ENCODE assay signal across 9 mouse cellular contexts in the genomic region with DNA sequence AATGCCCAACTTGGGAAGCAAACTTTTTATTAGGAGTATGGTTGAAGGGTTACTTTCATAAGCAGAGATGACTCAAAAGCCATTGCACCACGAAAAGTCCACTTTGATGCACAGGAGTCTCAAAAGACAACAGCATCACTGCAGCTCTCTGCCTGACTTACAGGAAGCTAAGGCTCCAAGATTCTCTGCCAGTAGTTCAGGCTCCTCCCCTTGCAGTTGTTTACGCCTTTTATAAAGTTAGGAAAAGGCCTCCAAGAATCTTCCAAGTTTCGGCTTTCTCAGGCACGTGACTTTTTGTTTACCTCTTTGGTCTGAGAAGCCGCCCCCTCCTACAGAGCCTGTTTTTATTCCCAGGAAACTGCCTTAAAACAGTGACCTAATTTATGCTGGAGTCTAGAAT. TPM values are rescaled to one million over a fixed set of nuclear protein-coding genes. Genes with fewer than 3 reads are reported as not detected.
DNase-seq lines count a peak whose midpoint lies in the region; TF ChIP-seq lines count a peak whose summit lies in the region.
"Had no signal": no experiment of that assay in that cellular context is flagged by ENCODE, and none has a peak within 500 bp of the region (broad histone marks: within the 10 kb centered on the region; RNA-seq: fewer than 3 reads in every experiment).

No protein-coding gene starts in this region.

- no peak overlapping the region for H3K4me3 ChIP-seq in layer of hippocampus, adult 2 months

- no peak for TF ChIP-seq CTCF in layer of hippocampus, adult 2 months (conservative IDR thresholded peaks at IDR 0.05)

- peak; percentile 7 for DNase-seq in adrenal gland, postnatal 14 days
- no peak for DNase-seq in adrenal gland, postnatal 25 days
- no peak for DNase-seq in layer of hippocampus, adult 2 months (ENCODE audit: low spot score in 2 of 2)
- no peak for DNase-seq in layer of hippocampus, adult 11-12 months (ENCODE audit: low spot score)
- DNase-seq in kidney, adult 9 months: peak; percentile 35
- DNase-seq in lung, postnatal 14 days: peak; percentile 8
- no peak for DNase-seq in retina, postnatal 1 day
- no peak for DNase-seq in layer of hippocampus, postnatal 10 days (ENCODE audit: low spot score in 2 of 2)

- peak overlapping the region; percentile 28; the same call in 1 of the 2 replicates for H3K27ac ChIP-seq in layer of hippocampus, adult 2 months
- H3K27ac ChIP-seq: hindbrain, embryonic 14.5 days had no signal

RNA-seq across cellular contexts. Expression of gene Atrx, which starts 5.1 kb away (rescaled TPM):
- total RNA-seq in adrenal gland, postnatal 14 days (2021): 115 and 125 TPM in 2 replicates
- 146 and 148 TPM in 2 replicates for total RNA-seq in adrenal gland, postnatal 25 days (2021)
- 100 to 1,000 TPM; 181 to 187 TPM for total RNA-seq in layer of hippocampus, adult 2 months (2021)
- total RNA-seq in layer of hippocampus, postnatal 10 days (2021): 100 to 1,000 TPM; 217 TPM

Comparison
In these comparisons a context has a peak if more than half of its experiments do, and no peak if none do; other contexts are left out.
1. DNase-seq: peak in adrenal gland, postnatal 14 days (single experiment), kidney, adult 9 months (single experiment) and lung, postnatal 14 days (single experiment); none in adrenal gland, postnatal 25 days (single experiment), layer of hippocampus, adult 2 months (0 of 2), layer of hippocampus, adult 11-12 months (single experiment), retina, postnatal 1 day (single experiment) and layer of hippocampus, postnatal 10 days (0 of 2).